Mouse (Mus musculus) cerebellum, adult 9-11 months (tissue): ENCODE measurements at regions not wholly inside any gene's neighbourhood (a gene's known extent, or its start where the extent isn't known, plus 50 kb on each side); places are given as distances from the start of the nearest gene placed in this dataset.

Experiments used
- DNase-seq: peaks from one replicate; pipeline ENCODE4 v3.0.0; 2022

- DNase-seq = no peak
Observed at GRCm38 (mm10) chr16:55435139-55435968, 137.6 kb upstream of the Zpld1 start.

- DNase-seq = no peak
Observed at GRCm38 (mm10) chr16:55421569-55422342, 124.0 kb upstream of the Zpld1 start.

- no peak for DNase-seq
Observed at GRCm38 (mm10) chr16:55420876-55421568, 123.2 kb upstream of the Zpld1 start.

- no peak for DNase-seq
Observed at GRCm38 (mm10) chr16:55418871-55419270, 121.1 kb upstream of the Zpld1 start.

GRCm38 (mm10) chr16:55400818-55401217 is 103.0 kb upstream of the Zpld1 start:
- DNase-seq = no peak

GRCm38 (mm10) chr16:55394864-55395263 is 97.1 kb upstream of the Zpld1 start:
- DNase-seq = no peak

GRCm38 (mm10) chr16:55390400-55390799 is 92.6 kb upstream of the Zpld1 start:
- no peak for DNase-seq

GRCm38 (mm10) chr16:55379996-55380395 is 82.2 kb upstream of the Zpld1 start:
- DNase-seq = no peak

- no peak for DNase-seq
Observed at GRCm38 (mm10) chr16:55379189-55379588, 81.4 kb upstream of the Zpld1 start.

- DNase-seq = no peak
Observed at GRCm38 (mm10) chr16:55378701-55379100, 80.9 kb upstream of the Zpld1 start.

- DNase-seq = no peak
Observed at GRCm38 (mm10) chr16:55375922-55376321, 78.1 kb upstream of the Zpld1 start.

- no peak for DNase-seq
Observed at GRCm38 (mm10) chr16:55357686-55358085, 59.9 kb upstream of the Zpld1 start.

GRCm38 (mm10) chr16:55356097-55356496 is 58.3 kb upstream of the Zpld1 start:
- DNase-seq = no peak
